Mouse (Mus musculus) spleen, postnatal 14 days (tissue): ENCODE measurements around the gene Gmds.
A peak's percentile ranks its signal among the peaks of the same experiment; 100 is the strongest.

ENCODE experiments used
- DNase-seq, 2 experiments: peaks; one replicate each; pipeline ENCODE4 v3.0.0; 2021 to 2022; ENCODE audit warnings: low spot score in 2 of 2

The Gmds gene

DNA sequence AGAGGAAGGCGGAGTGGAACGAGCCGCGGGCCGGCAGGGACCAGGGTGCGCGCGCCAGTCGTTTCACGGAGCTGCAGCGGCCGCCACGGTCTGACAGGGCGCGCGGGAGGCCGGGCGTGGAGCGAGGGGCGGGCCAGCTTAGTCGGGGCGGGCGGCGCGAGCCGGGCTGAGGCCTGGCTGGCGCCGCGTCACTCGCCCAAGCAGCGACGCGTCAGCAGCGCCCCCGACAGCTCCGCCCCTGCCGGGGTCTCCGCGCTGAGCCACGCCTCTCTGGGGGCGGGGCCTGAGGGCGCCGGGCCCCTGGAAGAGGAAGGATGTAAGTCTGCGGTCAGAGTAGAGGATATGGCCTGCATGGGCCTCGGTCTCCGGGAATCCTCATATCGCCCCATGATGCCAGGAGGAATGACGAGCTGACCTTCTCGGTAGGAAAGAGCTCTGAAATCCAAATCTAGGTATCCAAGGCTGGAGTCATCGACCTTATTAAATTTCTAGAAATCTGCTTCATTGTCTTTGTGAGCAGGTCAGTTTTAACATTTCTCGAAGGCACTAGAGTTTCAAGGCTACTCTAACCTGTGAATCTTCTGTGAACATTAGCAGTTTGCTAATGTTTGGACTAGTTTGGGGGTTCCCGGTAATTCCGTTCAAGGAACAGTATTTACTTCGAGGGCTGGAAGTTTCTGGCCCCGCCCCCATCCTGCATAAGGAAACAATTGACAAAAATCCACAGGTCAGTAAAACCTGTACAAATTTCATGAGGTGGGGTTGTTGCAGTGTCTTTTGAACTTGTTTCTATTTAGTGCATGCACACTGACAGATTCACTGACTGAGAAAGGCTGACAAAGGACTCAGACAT is at the start of gene Gmds:
Gene Gmds, minus strand, starts transcription at position 228 of the 853 bp plus-strand sequence.
- peak; percentile 79 for DNase-seq

DNA sequence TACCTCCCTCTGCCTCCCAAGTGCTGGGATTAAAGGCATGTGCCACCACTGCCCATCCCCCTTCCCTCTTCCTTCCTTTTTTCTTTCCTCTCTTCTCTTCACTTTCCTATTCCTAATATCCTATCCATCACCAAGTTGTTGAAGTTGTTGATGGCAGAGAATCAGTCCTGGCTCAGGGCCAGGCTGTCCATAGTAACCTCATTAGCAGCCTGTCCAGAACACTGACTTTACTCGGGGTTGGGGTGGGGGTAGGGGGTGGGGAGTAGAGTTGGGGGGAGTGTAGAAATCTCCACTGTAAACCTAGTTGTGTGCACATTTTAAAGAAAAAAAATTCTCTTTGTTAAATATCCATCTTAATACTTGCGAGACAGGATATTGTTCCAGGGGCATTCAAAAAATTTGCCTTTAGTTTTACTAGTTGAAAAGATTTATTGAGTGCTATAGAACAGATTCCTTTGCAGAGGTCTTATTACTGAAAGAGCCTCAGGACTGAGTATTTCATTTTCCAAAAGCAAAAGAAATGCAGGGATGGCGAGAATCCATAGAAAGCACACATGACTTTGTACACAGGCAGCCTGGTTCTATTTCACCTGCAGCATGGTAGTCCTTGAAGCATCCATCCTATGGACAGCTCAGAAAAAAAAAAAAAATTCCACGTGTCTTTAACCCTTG is 47.0 kb upstream of the Gmds start:
- DNase-seq, result no peak

- no peak for DNase-seq
Measured at GRCm38 (mm10) chr13:32382227-32383010, 43.9 kb upstream of the Gmds start.

DNA sequence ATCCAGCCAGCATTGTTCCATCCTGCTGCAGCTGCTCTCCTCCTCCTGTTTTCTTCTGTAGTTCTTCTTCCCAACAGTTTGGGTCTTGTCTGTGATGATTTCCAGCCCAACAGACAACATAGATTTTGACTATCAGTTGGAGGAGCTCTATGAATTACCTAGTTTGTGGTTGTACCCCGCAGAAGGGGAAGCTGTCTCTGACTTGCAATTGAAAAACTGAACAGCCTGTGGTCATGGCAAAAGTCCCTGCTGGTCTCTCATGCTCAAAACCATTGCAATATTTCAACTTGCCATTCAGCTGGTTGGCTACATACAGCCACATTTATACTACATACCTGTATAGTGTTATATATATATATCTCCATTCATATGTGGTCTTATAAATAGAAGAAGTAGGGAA is 40.1 kb upstream of the Gmds start:
- no peak for DNase-seq

GRCm38 (mm10) chr13:32372531-32372883 is 34.0 kb upstream of the Gmds start:
- DNase-seq, result no peak

- DNase-seq, result no peak
Measured at GRCm38 (mm10) chr13:32371874-32372530, 33.5 kb upstream of the Gmds start.

GRCm38 (mm10) chr13:32370751-32371150 is 32.2 kb upstream of the Gmds start:
- DNase-seq, result no peak

GRCm38 (mm10) chr13:32370135-32370534 is 31.6 kb upstream of the Gmds start:
- no peak for DNase-seq

GRCm38 (mm10) chr13:32337735-32338512 is 616 bp downstream of the Gmds start:
- DNase-seq, result no peak

DNA sequence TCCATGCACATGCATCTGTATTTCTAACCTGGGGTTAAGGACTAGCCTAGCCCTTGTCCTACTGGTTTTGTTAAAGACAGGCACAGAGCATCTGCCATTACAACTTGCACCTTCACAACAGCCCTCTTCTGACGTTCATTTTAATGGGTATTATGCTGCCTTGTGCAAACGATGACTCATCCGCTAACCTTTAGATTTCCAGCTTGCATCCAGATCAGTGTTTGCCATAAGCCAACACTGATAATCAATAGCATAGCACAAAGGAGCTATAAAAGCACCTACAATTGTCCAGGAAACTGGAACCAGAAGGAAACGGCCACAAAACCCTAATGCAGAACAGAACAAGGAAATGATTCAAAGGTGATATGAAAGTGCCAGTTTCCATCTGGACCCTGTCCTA is 20.2 kb downstream of the Gmds start:
- no peak for DNase-seq

DNA sequence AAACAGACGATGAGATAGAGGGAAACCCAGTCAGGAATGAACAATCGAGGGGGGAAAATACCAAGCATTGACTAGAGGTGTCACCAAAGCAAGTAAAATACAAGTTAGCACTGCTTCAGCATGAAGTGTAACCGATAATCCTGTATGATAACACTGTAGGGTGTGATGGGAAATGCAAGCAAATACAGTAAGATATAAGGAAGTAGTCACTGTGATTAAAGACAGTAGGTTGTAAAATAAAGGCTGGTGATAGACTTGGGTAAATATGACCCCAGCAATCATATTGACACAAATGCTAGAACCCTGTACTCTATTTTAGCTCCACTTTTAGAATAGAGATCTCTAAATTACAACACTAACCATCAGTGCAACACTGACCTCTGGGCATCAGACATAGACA is 21.2 kb downstream of the Gmds start:
- DNase-seq, result no peak

GRCm38 (mm10) chr13:32312663-32313062 is 25.9 kb downstream of the Gmds start:
- DNase-seq, result peak in 1 of 2 experiments; percentile 19

- DNase-seq, result no peak
Measured at GRCm38 (mm10) chr13:32311476-32311875, 27.1 kb downstream of the Gmds start.

DNA sequence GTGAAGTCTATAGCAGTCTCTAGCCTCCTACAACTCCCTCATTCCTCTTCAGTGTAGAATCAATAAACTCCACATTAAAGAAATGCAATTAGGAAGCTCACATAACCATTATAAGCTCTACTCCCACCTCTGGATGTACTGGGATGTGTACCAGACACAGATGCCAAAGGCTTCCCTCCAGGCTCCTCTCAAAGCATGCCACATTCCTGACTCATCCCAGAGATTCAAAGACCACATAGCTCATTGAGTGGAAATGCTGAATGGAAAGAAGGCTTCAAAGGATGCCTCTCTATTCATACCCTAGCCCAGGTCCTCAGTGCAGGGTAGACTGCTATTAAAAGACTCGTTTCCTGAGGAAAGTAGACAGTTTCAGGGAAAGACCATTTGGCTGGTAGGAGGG is 40.1 kb downstream of the Gmds start:
- no peak for DNase-seq

GRCm38 (mm10) chr13:32297398-32297797 is 41.1 kb downstream of the Gmds start:
- DNase-seq, result peak in 1 of 2 experiments; percentile 10

GRCm38 (mm10) chr13:32294416-32295195 is 43.9 kb downstream of the Gmds start:
- no peak for DNase-seq

DNA sequence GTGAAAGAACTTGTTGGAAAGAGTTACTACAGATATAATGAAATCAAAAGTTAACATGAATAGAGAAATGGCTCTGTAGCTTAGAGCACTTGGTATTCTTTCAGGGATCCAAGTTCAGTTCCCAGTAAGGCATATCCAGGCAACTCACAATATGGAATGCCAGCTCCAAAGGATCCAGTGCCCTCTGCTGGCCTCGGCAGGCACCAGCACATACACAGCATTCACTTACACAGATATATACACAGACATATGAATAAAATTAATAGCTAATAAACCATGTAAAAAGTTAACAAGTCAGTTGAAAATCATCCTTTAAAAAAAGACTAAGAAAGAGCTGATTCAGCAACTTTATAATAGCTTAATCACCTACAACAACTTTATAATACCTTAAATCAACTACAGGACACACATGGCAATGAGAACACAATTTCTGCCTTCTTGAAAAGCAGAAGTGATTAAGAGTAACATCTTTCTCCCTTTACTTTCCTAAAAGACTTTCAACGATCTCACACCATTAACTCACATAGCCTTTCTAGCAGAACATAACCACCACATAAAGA is 65.5 kb downstream of the Gmds start:
- no peak for DNase-seq

DNA sequence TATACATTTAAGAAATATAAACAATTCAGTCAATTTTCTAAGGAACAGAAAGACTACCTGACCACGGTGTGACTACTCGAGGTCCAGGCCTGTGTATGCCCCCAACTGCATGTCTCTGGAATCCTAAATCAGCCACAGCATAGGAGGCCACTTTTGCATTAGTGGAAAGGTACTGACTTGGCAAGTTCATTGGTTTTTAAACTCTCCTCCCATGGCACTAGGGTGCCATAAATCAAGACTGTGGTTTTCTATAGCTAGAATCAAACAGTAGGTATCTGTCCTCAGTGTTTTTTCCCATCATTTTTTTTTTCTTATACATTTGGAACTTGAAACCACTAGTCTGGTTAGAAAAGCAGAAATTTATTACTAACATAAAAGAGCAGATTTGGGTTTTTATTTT is 68.8 kb downstream of the Gmds start:
- no peak for DNase-seq

- DNase-seq, result no peak
Measured at GRCm38 (mm10) chr13:32269261-32269660, 69.3 kb downstream of the Gmds start.

GRCm38 (mm10) chr13:32268284-32268683 is 70.3 kb downstream of the Gmds start:
- no peak for DNase-seq
